Mouse (Mus musculus) hematopoietic stem cell, adult 5-6 weeks (primary cell): Measurements from ENCODE around the gene Rpl19. TPM values are rescaled to one million over a fixed set of nuclear protein-coding genes. Genes with fewer than 3 reads are reported as not detected.

Experiments used
- ATAC-seq, 2 experiments: fragments of 125-278 bp in 1 of 2; replicated peaks in 1 of 2; 2 replicates each; pipeline ENCODE4 v1.8.0; 2016 to 2017; ENCODE audit warnings: inconsistent platforms in 2 of 2, mild to moderate bottlenecking in 2 of 2, moderate number of reproducible peaks in 2 of 2, low read depth in 1 of 2, moderate TSS enrichment in 1 of 2; ENCODE audit not compliant: low FRiP score in 2 of 2, poor library complexity in 2 of 2, severe bottlenecking in 2 of 2, insufficient read depth in 1 of 2, low TSS enrichment in 1 of 2
- total RNA-seq: library from RNA; stranded (forward); fragments of 172-1452, 232-1000 nt; gene quantifications from 2 replicates; pipeline ENCODE4 v1.2.3, GENCODE M21; 2017

The Rpl19 gene
- total RNA-seq, 1 experiment from 2014 or later: 1,707 TPM

DNA sequence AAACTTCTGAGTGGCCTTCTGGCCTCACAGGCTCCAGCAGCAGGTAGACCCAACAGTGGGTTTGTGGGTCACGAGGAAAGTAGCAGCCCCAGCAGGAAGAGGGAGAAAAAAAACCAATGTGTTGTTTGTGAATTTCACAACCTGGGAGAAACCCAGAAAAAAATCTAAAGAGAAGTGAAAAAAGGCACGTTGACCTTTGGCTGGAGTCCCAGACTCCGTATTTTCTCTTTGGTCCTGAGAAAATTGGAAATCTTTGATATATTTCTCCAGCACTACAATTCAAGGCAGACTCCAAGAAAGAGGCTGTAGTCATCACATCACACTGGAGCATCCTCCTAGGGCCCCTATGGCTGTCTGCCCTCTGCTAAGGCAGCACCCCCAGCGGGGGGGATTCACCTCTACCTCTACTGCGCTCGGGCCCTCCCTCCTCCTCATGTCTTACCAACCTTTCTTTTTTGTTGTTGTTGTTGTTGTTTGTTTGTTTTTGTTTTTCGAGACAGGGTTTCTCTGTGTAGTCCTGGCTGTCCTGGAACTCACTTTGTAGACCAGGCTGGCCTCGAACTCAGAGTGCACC, 29.0 kb upstream of the Rpl19 start:
- ATAC-seq: no peak

- ATAC-seq: no peak
These were observed 28.3 kb upstream of the Rpl19 start for GRCm38 (mm10) chr11:97998074-97998793.

GRCm38 (mm10) chr11:97998898-97999608, 27.5 kb upstream of the Rpl19 start:
- ATAC-seq: 0 out of 4 replicates have a peak, but pooled peaks of 1 of the 2 experiments have one; percentile 10

GRCm38 (mm10) chr11:97999748-98000147, 26.8 kb upstream of the Rpl19 start:
- no peak for ATAC-seq

GRCm38 (mm10) chr11:98000378-98001140, 26.0 kb upstream of the Rpl19 start:
- ATAC-seq: no peak

DNA sequence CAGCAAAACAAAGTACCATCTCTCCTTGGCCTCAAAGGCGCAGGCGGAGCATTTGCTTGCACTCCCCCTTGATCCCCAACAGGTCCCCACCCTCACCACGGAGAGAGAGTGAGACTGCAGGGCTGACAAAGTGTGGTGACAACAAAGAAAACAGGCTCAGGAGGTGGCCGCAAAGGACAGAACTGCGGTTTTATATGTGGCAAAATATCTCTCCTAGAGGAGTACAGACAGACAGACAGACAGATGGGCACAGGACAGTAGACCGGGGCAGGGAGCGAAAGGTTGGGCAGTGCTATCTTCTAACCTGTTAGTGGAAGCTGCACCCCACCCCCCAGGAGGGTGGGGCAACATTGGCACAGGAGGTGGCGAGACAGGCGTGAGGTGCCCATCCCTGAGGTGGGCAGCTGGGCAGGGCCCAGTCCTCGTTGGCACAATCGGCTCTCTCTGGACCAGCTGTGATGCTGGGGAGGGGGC, 25.1 kb upstream of the Rpl19 start:
- ATAC-seq: no peak

DNA sequence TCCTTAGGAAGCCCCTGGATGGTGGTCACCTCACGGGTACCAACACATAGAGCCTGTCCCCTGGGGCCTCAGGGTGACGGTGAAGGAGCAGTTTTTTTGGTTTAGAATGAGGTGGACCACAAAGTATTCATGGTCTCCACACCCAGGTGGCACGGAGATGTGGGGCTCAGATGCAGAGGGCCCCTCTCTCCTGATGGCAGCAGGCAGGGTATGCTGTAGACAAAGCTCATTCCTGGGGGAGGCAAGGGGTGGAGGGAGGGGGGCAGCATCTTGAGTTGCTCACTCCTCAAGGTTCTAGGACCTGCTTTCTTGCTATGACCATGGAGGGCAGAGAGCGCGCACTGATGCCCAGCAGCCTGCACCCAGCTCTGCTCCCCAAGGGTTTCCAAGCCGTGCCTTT, 24.5 kb upstream of the Rpl19 start:
- ATAC-seq: no peak

DNA sequence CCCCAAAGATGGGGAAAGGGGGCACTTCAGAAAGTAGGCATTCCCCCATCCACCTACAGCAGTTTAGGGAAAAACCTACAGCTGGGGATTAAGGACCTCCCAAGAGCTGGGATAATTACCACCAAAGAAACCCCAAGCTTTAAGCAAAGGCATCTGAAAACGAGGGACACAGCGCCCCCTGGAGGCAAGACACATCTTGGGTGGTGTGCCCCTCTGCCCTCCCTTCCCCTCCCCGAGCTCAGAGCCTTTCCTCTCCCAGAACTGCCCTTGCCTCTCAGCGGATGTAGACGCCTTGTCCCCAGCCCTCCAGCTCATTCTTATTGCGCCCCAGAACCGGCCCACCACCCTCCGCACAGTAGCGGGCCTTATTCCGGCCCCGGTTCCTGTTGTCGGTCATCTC, 23.9 kb upstream of the Rpl19 start:
- peak; percentile 32 to 39; a peak in 2 of 4 replicates for ATAC-seq

DNA sequence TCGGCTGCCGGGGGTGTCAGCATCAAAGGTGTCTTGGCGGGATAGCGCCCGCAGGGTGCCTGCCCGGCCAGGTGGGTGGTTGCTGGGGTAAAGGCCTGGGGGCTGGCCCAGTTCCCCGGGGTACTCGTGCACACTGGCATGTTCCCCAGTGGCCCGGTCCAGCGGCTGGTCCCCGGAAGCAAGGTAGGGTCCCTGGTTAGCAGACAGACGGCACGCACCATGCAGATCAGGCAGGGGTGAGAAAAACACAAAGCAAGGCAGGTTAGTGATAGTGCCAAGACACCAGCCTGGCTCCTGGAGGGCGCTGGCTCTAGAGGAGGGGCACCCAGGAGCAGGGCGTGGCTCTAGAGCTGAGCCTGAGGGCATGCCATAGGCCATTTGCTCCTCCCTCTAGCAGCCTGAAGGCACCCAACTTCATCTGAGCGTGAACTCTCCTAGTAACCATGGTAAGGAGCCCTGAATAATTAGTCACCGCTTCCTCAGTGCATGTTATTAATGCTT, 23.3 kb upstream of the Rpl19 start:
- ATAC-seq: no peak

GRCm38 (mm10) chr11:98004161-98004560, 22.3 kb upstream of the Rpl19 start:
- ATAC-seq: no peak

DNA sequence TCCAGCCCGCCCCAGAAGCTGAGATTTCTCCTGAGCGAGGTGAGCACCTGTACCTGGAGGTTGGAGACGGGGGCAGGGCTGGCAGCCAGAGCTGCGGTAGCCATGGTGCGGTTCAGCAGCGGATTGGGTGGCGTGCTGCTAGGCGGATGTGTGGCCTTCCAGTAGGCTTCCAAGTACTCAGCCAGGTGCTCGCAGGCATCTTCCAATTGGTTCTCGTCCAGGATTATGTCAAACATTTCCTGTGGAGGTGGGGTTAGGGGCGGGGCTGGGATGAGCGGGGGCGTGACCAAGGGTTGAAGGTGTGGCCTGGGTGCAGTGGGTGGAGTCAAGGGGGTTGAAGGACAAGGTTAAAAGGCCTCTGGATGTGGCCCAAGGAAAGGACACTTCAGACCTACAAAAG, 21.4 kb upstream of the Rpl19 start:
- ATAC-seq: no peak

- ATAC-seq: no peak
These were observed 20.8 kb upstream of the Rpl19 start for GRCm38 (mm10) chr11:98005686-98006085.

- peak; percentile 50 to 65 for ATAC-seq
These were observed 18.4 kb upstream of the Rpl19 start for GRCm38 (mm10) chr11:98008087-98008486.

- no peak for ATAC-seq
These were observed 14.8 kb upstream of the Rpl19 start for GRCm38 (mm10) chr11:98011716-98012115.

DNA sequence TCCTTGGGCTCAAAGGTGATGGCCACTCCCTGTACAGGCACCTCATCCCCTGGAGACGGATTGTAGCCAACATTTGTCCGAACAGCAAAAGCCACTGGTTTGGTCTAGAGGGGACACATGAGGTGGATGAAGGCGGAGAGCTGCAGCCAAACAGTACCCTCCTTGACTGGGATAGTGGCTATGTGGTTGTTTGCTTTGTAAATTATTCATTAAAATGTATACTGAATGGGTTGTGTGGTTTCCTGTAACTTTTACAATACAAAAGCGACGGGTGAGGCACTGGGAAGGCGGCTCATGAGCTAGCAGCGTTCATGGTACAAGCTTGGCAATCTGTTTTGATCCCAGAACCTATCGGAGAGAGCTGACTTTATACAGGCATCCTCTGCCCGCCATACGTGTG, 13.7 kb upstream of the Rpl19 start:
- ATAC-seq: no peak

- ATAC-seq: no peak
These were observed 10.3 kb upstream of the Rpl19 start for GRCm38 (mm10) chr11:98016177-98016576.

DNA sequence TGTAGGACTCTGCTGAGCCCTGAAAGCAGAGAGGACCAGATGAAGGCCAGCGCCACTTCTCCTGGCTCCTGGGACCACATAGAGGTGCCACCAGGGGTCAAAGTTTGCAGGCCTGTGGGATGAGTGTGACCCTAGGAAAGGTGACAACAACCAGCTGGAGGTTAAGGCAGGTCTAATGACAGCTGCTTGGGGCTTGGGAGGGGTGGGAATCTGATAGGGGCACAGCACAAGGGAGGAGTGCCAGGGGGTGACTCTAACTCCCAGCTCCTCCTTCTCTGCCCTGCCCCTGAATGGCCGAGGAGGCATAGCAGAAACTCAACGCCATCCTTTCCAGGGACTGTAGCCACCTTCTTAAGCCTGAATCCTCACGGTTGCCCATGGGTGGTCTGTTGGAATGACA, 9.7 kb upstream of the Rpl19 start:
- no peak for ATAC-seq
